Mouse (Mus musculus) bone marrow macrophage, adult 2 months (primary cell): ENCODE measurements around the gene Uqcrq. TPM values are rescaled to one million over a fixed set of nuclear protein-coding genes. Genes with fewer than 3 reads are reported as not detected.
A peak's percentile ranks its signal among the peaks of the same experiment; 100 is the strongest.

ENCODE experiments used
- H3K27ac ChIP-seq: 2 replicates; pipeline ENCODE4 v1.5.1; 2012; ENCODE audit warnings: low read depth, low read length; ENCODE audit not compliant: insufficient read depth
- H3K4me1 ChIP-seq: 2 replicates; pipeline ENCODE4 v1.6.1; 2012; ENCODE audit warnings: low read length; ENCODE audit not compliant: control insufficient read depth, insufficient read depth
- H3K4me3 ChIP-seq: 2 replicates; pipeline ENCODE4 v1.5.1; 2012; ENCODE audit warnings: mild to moderate bottlenecking, low read length, moderate library complexity; ENCODE audit not compliant: insufficient read depth
- CTCF ChIP-seq: IDR thresholded peaks from 2 replicates; pipeline ENCODE4 v1.5.1; 2012; ENCODE audit warnings: low read depth, mild to moderate bottlenecking, low read length, moderate library complexity
- POLR2A ChIP-seq: IDR thresholded peaks from 2 replicates; pipeline ENCODE4 v1.6.1; 2012; ENCODE audit warnings: mild to moderate bottlenecking, low read depth, low read length, borderline replicate concordance
- polyA plus RNA-seq: library from polyadenylated mRNA; stranded (reverse); fragments of >200 nt; gene quantifications from 2 replicates; pipeline ENCODE4 v1.2.4, GENCODE M21; 2012; ENCODE audit not compliant: missing spikeins, insufficient read depth, insufficient read length

The Uqcrq gene
- polyA plus RNA-seq, 1 experiment, result 202 TPM

DNA sequence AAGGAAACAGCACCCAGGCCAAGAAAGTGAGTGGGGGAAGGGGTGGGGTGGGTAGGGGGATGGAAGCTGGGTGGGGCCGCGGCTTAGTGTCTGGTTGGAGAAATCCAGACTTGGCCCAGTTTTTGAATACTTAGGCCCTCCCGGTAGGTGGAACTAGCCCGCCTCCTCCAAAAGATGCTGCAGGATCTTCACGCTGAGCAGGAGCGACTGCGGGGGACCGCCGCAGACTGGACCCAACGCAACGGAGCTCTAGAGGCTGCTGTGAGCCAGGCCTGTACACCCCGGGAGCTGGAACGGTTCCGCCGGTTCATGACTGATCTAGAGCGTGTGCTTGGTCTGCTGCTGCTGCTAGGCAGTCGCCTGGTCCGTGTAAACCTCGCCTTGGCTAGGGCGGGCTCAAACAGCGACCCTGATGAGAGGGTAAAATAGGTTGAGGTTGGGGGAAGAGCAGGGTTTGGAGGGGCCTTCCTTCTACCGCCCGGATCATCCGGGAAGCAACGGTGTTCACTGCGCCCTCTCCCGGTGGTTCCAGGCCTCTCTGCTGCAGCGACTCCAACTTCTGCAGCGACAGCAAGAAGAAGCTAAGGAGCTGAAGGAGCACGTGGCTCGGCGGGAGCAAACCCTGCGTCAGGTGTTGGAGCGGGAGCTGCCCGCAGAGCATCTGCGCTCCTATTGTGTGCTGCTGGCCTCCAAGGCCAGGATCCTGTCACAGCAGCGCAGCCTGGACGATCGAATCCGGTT is 35.8 kb upstream of the Uqcrq start:
- Histone ChIP-seq H3K4me3 (no peak overlapping the region), H3K27ac (no peak overlapping the region), H3K4me1 (no peaks in the 10 kb centered on the region)
- peak; percentile 73 for TF ChIP-seq CTCF
- TF ChIP-seq POLR2A, result no peak

DNA sequence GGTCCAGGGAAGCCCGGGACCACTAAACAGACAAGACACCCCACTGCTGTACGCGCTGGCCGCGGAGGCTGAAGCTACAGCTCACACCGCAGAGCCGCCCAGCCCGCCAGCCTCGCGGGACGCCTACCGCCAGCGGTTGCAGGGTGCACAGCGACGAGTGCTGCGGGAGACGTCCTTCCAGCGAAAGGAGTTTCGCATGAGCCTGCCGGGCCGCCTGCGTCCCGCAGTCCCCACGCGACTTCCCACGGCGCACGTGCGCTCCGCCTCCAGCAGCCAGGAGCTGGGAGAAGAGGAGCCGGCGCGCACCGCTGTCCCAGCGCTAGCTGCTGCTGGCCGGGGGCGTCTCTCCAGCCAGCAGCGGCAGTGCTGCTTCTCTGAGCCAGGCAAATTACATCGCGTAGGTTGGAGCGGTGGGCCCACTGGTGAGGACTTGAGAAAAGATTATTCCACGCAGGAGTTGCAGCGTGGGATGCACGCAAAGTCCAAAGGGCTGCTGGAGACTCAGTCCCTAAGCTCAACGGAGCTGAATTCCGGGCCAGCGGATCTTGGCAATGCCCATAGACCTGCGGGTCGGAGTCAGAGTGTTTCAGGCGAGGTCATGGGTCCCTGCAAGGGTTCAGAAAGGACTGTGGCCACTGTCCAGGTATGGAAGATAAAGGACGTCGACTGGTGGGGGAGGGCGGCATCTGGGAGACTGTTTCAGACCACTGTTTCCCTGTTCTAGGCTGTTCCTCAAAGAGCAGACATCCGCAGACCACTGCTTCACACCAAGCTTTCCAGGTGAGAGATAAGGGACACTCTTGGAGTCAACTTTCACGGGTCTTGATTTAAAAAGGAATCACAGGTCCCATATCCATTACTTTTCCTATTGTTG is 33.2 kb upstream of the Uqcrq start:
- Histone ChIP-seq H3K27ac (no peak overlapping the region), H3K4me1 (no peaks in the 10 kb centered on the region), H3K4me3 (peak overlapping the region; percentile 51)
- TF ChIP-seq POLR2A (no peak), CTCF (no peak)

DNA sequence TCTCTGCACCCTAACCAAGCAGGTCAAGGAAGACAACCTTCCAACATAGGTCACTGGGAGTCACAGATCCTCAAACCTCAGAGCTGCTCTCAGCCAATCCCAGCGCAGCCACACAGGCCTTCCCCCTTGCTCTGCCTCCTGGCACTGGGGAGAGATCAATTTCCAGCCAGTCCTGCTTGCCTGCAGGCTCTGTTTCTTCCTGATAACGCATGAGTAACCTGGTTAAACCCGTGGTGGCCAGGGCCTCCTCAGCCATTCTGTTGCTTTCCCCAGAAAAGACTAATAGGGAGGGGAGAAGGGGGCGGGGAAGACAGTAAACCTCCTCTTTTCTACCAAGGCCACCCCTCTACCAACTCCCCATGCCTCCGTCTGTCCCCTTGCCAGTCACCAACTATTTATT is 31.1 kb upstream of the Uqcrq start:
- Histone ChIP-seq H3K4me3 (no peak overlapping the region), H3K27ac (no peak overlapping the region), H3K4me1 (0 out of 2 replicates have a peak, but pooled peaks cover 3% of the 10 kb centered on the region)
- no peak for TF ChIP-seq CTCF
- no peak for TF ChIP-seq POLR2A

DNA sequence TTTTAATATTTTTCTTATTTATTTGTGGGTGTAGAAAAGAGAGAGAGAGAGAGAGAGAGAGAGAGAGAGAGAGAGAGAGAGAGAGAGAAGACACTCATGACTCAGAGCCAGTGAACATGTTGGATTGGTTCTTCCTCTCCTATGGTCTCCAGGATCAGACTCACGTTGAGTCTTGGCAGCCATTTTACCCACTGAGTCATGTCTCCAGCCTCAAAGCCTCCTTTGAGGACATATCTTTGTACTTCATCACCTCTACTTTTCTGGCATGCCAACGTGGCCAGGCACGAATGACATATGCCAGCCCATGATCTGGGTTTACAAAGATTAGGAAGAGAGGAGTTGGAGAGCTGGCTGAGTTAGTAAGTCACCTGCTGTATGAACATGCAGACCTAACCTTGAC is 29.6 kb upstream of the Uqcrq start:
- no peak overlapping the region for H3K4me3 ChIP-seq
- no peak overlapping the region for H3K27ac ChIP-seq
- peaks cover 5% of the 10 kb centered on the region; the same call in 1 of the 2 replicates for H3K4me1 ChIP-seq
- TF ChIP-seq POLR2A (no peak), CTCF (no peak)

DNA sequence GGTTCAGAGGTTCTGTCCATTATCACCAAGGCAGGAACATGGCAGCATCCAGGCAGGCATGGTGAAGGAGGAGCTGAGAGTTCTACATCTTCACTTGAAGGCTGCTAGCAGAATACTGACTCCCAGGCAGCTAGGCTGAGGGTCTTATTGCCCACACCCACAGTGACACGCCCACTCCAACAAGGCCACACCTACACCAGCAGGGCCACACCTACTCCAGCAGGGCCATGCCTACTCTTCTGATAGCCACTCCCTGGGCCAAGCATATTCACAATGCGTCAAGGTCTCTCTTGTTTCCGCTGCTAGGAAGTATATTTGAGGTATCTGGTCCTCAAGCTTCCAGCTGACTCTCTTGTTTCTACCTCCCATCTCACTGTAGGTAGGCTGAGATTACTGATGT is 28.4 kb upstream of the Uqcrq start:
- H3K4me3 ChIP-seq, result no peak overlapping the region
- TF ChIP-seq POLR2A (no peak), CTCF (no peak)
- H3K4me1 ChIP-seq, result peaks cover 5% of the 10 kb centered on the region; the same call in 1 of the 2 replicates
- no peak overlapping the region for H3K27ac ChIP-seq

DNA sequence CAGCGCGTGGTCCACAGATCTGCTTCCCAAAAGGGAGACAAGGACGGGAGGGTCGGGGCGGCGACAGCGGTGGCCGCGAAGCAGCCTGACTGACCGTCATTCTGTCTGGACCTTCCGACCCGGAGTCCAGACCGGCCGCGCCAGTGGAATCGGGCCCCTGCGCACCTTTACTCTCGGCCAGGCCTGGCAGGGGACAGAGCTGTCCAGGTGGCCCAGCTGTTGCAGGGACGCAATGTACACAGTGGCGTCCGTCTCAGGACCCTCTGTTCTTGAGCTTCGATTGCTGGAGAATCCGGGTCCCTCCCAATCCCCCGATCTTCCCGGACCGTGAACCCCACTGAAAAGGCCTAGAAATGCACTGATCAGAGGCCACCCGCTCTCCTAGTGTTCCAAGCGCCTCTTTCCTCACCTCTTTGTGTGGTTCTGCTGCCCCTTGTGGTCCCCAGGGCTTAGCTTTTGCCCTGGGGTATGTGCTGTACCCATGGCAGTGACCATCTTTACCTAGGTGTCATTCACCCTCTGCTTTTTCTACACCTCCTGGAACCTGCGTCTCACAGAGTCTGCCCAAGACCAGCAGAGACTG is 26.8 kb upstream of the Uqcrq start:
- peak overlapping the region; percentile 60 for H3K4me3 ChIP-seq
- H3K4me1 ChIP-seq, result peaks cover 5% of the 10 kb centered on the region; the same call in 1 of the 2 replicates
- H3K27ac ChIP-seq, result no peak overlapping the region
- no peak for TF ChIP-seq POLR2A

DNA sequence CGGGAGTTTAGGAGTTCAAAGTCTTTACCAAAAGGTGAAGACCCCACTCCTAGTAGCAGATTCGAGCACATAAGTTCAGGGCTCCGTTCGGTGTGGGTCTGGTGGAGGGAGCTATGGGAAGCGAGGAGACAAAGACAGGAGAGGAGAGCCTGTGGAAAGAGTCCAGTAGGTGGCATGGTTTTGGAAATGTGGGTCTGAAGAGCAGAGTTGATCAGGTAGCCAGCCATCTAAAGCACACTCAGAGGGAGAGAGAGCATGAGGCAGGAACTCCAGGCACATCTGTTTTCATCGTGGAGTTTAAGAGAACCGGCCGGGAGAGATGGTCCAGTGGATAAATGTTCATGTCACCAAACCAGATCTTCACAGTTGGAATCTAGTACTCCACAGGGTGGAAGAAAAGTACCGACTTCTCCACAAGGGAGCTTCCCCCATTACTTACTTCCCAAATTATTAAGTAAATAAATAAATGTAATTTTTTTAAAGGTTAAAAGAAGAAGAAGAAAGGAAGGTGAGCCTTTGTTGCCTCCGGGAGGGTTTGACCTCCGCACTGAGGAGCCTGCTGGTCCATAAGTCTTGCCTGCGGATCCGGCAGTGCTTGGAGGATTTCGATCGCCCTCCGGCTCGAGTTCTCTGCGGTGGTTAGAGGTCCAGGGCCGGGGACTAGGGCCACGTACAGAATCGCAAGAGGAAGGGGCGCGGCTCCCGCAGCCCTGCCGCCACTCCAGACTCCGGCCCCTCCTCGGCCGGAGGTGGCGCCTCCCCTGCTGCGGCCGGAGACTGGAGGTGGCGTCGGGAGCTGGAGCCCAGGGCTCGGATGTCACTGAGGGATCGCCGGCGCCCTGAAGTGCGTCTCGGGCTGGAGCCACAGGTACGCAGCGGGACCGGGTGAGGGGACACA is 26.1 kb upstream of the Uqcrq start, which contains the start of the genes Gm10447 and Shroom1:
Gene Gm10447 (minus strand): TSS at position 637 of the 898 bp plus-strand sequence.
Gene Shroom1 (plus strand): TSS at position 732 of the 898 bp plus-strand sequence.
- Histone ChIP-seq H3K27ac (no peak within 1 kb of the TSS), H3K4me3 (peak within 1 kb of the TSS; percentile 60)

DNA sequence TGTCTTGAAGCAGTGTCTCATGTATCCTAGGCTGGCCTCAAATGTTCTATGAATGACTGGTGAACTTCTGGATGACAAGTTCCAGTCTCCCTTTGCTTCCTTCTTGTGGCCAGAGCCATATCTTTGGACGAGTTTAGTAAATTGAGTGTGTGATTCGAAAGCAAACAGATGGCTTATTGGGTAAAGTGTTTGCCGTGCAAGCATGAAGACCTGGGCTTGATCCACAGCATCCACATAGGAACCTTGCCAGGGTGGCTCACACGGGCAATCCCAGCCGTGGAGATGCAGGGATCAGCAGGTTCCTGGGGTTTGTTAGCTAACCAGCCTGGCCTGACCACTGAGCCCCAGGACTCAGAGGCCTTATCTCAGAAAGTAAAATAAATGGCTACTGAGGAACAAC is 22.4 kb upstream of the Uqcrq start:
- Histone ChIP-seq H3K27ac (no peak overlapping the region), H3K4me3 (no peak overlapping the region), H3K4me1 (peaks cover 14% of the 10 kb centered on the region)
- TF ChIP-seq POLR2A (no peak), CTCF (no peak)

More for the DNA sequence above, 26.1 kb upstream of the Uqcrq start, which contains the start of the genes Gm10447 and Shroom1:
- peaks cover 5% of the 10 kb centered on the region; the same call in 1 of the 2 replicates for H3K4me1 ChIP-seq
- no peak for TF ChIP-seq POLR2A
- 0 out of 2 replicates have a peak, but pooled peaks have one; percentile 22 for TF ChIP-seq CTCF

DNA sequence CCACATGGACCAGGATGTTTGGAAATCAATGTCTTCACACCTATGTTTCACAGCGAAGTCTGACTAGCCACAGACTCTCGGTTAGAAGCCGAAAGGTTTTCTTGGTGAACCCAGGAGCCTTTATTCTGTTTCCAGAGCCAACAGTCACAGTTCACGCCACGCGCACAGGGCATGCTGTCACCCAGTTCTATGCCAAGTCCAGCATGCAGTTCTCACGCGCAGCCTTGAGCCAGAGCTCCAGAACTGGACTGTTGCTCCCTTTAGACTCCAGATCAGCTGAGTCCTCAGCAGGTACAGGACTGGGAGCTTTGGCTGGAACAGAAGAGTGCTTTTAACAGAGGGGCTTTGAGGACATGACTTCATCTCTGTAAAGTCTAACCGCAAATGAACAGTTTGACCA is 21.8 kb upstream of the Uqcrq start:
- TF ChIP-seq POLR2A, result no peak
- TF ChIP-seq CTCF, result no peak
- peaks cover 13% of the 10 kb centered on the region for H3K4me1 ChIP-seq
- H3K4me3 ChIP-seq, result no peak overlapping the region
- no peak overlapping the region for H3K27ac ChIP-seq
